Mouse (Mus musculus): ENCODE measurements around the gene Fpgs. TPM values are rescaled to one million over a fixed set of nuclear protein-coding genes. Genes with fewer than 3 reads are reported as not detected.
A peak's percentile ranks its signal among the peaks of the same experiment; 100 is the strongest.

Gene Fpgs
- polyA plus RNA-seq, 1 experiment from 2014 or later: 34.8 TPM

- no peak overlapping the region for H3K4me3 ChIP-seq
- peaks cover 76% of the 10 kb centered on the region for H3K36me3 ChIP-seq
- peaks cover 17% of the 10 kb centered on the region for H3K4me1 ChIP-seq
- no peak for DNase-seq (ENCODE audit: low spot score)
- no peaks in the 10 kb centered on the region for H3K27me3 ChIP-seq (ENCODE audit: insufficient read depth, poor library complexity, severe bottlenecking)
- 52% methylated on average over 3 of the region's 3 CpGs for WGBS
- H3K27ac ChIP-seq: no peak overlapping the region
- no peaks in the 10 kb centered on the region for H3K9me3 ChIP-seq
These were observed 4.7 kb upstream of the Fpgs start for GRCm38 (mm10) chr2:32708643-32709042.

- no peak for DNase-seq (ENCODE audit: low spot score)
- H3K4me3 ChIP-seq: no peak overlapping the region
- peaks cover 10% of the 10 kb centered on the region for H3K4me1 ChIP-seq
- no peaks in the 10 kb centered on the region for H3K9me3 ChIP-seq
- H3K27me3 ChIP-seq (ENCODE audit: insufficient read depth, poor library complexity, severe bottlenecking): no peaks in the 10 kb centered on the region
- no peak overlapping the region for H3K27ac ChIP-seq
- peaks cover 90% of the 10 kb centered on the region for H3K36me3 ChIP-seq
- WGBS: 96% methylated on average over 6 of the region's 6 CpGs
These were observed 3.0 kb upstream of the Fpgs start for GRCm38 (mm10) chr2:32706971-32707370.

- no peaks in the 10 kb centered on the region for H3K9me3 ChIP-seq
- no peak for DNase-seq (ENCODE audit: low spot score)
- no peak overlapping the region for H3K27ac ChIP-seq
- H3K4me3 ChIP-seq: no peak overlapping the region
- WGBS: 87% methylated on average over 7 of the region's 7 CpGs
- H3K4me1 ChIP-seq: peaks cover 3% of the 10 kb centered on the region; the same call in 1 of the 2 replicates
- H3K27me3 ChIP-seq (ENCODE audit: insufficient read depth, poor library complexity, severe bottlenecking): no peaks in the 10 kb centered on the region
- peaks cover 77% of the 10 kb centered on the region for H3K36me3 ChIP-seq
These were observed 1.1 kb upstream of the Fpgs start for GRCm38 (mm10) chr2:32705018-32705417.

GRCm38 (mm10) chr2:32703046-32703445 is 899 bp downstream of the Fpgs start:
- no peak overlapping the region for H3K27ac ChIP-seq
- H3K36me3 ChIP-seq: peaks cover 58% of the 10 kb centered on the region
- H3K4me3 ChIP-seq: no peak overlapping the region
- H3K27me3 ChIP-seq (ENCODE audit: insufficient read depth, poor library complexity, severe bottlenecking): no peaks in the 10 kb centered on the region
- DNase-seq (ENCODE audit: low spot score): no peak
- H3K4me1 ChIP-seq: peaks cover 3% of the 10 kb centered on the region; the same call in 1 of the 2 replicates
- no peaks in the 10 kb centered on the region for H3K9me3 ChIP-seq
- WGBS: 91% methylated on average over 8 of the region's 8 CpGs

GRCm38 (mm10) chr2:32700966-32701743 is 2.8 kb downstream of the Fpgs start:
- Histone ChIP-seq H3K9me3 (no peaks in the 10 kb centered on the region), H3K27me3 (ENCODE audit: insufficient read depth, poor library complexity, severe bottlenecking) (no peaks in the 10 kb centered on the region), H3K27ac (no peak overlapping the region), H3K4me3 (no peak overlapping the region), H3K36me3 (peaks cover 39% of the 10 kb centered on the region), H3K4me1 (no peaks in the 10 kb centered on the region)
- 77% methylated on average over 14 of the region's 14 CpGs for WGBS
- no peak for DNase-seq (ENCODE audit: low spot score)

GRCm38 (mm10) chr2:32699680-32700079 is 4.3 kb downstream of the Fpgs start:
- H3K9me3 ChIP-seq: no peaks in the 10 kb centered on the region
- no peaks in the 10 kb centered on the region for H3K27me3 ChIP-seq (ENCODE audit: insufficient read depth, poor library complexity, severe bottlenecking)
- H3K27ac ChIP-seq: no peak overlapping the region
- no peak overlapping the region for H3K4me3 ChIP-seq
- H3K4me1 ChIP-seq: no peaks in the 10 kb centered on the region; the same call in 1 of the 2 replicates
- DNase-seq (ENCODE audit: low spot score): no peak
- H3K36me3 ChIP-seq: peaks cover 25% of the 10 kb centered on the region
- 70% methylated on average over 6 of the region's 6 CpGs for WGBS

- H3K4me3 ChIP-seq: peak overlapping the region; percentile 89
- WGBS: 87% methylated on average over 12 of the region's 12 CpGs
These were observed 9.3 kb downstream of the Fpgs start for GRCm38 (mm10) chr2:32694691-32695090.

GRCm38 (mm10) chr2:32693823-32694411 is 10.0 kb downstream of the Fpgs start:
- WGBS: under 1% methylated on average over 51 of the region's 51 CpGs
- H3K4me1 ChIP-seq: peaks cover 40% of the 10 kb centered on the region
- no peaks in the 10 kb centered on the region for H3K27me3 ChIP-seq (ENCODE audit: insufficient read depth, poor library complexity, severe bottlenecking)
- no peaks in the 10 kb centered on the region for H3K9me3 ChIP-seq
- H3K4me3 ChIP-seq: peak overlapping the region; percentile 89
- peak; percentile 99 for DNase-seq (ENCODE audit: low spot score)
- H3K27ac ChIP-seq: peak overlapping the region; percentile 95
- peaks cover 16% of the 10 kb centered on the region; the same call in 1 of the 2 replicates for H3K36me3 ChIP-seq

More at GRCm38 (mm10) chr2:32694691-32695090, 9.3 kb downstream of the Fpgs start:
- Histone ChIP-seq H3K27me3 (ENCODE audit: insufficient read depth, poor library complexity, severe bottlenecking) (no peaks in the 10 kb centered on the region), H3K4me1 (peaks cover 38% of the 10 kb centered on the region), H3K36me3 (peaks cover 16% of the 10 kb centered on the region; the same call in 1 of the 2 replicates), H3K27ac (peak overlapping the region; percentile 95), H3K9me3 (no peaks in the 10 kb centered on the region)
- DNase-seq (ENCODE audit: low spot score): no peak

GRCm38 (mm10) chr2:32693282-32693681 is 10.7 kb downstream of the Fpgs start:
- peak overlapping the region; percentile 95; the same call in 1 of the 2 replicates for H3K27ac ChIP-seq

GRCm38 (mm10) chr2:32692496-32692895 is 11.4 kb downstream of the Fpgs start:
- peaks cover 24% of the 10 kb centered on the region for H3K36me3 ChIP-seq
- H3K9me3 ChIP-seq: no peaks in the 10 kb centered on the region
- H3K4me1 ChIP-seq: peaks cover 40% of the 10 kb centered on the region
- 94% methylated on average over 14 of the region's 14 CpGs for WGBS
- H3K27me3 ChIP-seq (ENCODE audit: insufficient read depth, poor library complexity, severe bottlenecking): no peaks in the 10 kb centered on the region
- no peak for DNase-seq (ENCODE audit: low spot score)
- no peak overlapping the region for H3K27ac ChIP-seq
- peak overlapping the region; percentile 89; the same call in 1 of the 2 replicates for H3K4me3 ChIP-seq

More at GRCm38 (mm10) chr2:32693282-32693681, 10.7 kb downstream of the Fpgs start:
- Histone ChIP-seq H3K4me1 (peaks cover 40% of the 10 kb centered on the region), H3K27me3 (ENCODE audit: insufficient read depth, poor library complexity, severe bottlenecking) (no peaks in the 10 kb centered on the region), H3K4me3 (peak overlapping the region; percentile 89), H3K9me3 (no peaks in the 10 kb centered on the region), H3K36me3 (peaks cover 16% of the 10 kb centered on the region; the same call in 1 of the 2 replicates)
- WGBS: 22% methylated on average over 7 of the region's 7 CpGs
- no peak for DNase-seq (ENCODE audit: low spot score)

- DNase-seq (ENCODE audit: low spot score): no peak
- Histone ChIP-seq H3K4me3 (no peak overlapping the region), H3K9me3 (no peaks in the 10 kb centered on the region), H3K27ac (no peak overlapping the region), H3K27me3 (ENCODE audit: insufficient read depth, poor library complexity, severe bottlenecking) (no peaks in the 10 kb centered on the region), H3K4me1 (peaks cover 46% of the 10 kb centered on the region), H3K36me3 (peaks cover 39% of the 10 kb centered on the region)
- 88% methylated on average over 11 of the region's 11 CpGs for WGBS
These were observed 12.9 kb downstream of the Fpgs start for GRCm38 (mm10) chr2:32691041-32691440.

- WGBS: 20% methylated on average over 5 of the region's 5 CpGs
- Histone ChIP-seq H3K36me3 (peaks cover 55% of the 10 kb centered on the region), H3K27me3 (ENCODE audit: insufficient read depth, poor library complexity, severe bottlenecking) (no peaks in the 10 kb centered on the region), H3K27ac (peak overlapping the region; percentile 44; the same call in 1 of the 2 replicates), H3K4me3 (no peak overlapping the region), H3K4me1 (peaks cover 46% of the 10 kb centered on the region), H3K9me3 (no peaks in the 10 kb centered on the region)
- DNase-seq (ENCODE audit: low spot score): peak; percentile 94
These were observed 14.5 kb downstream of the Fpgs start for GRCm38 (mm10) chr2:32689420-32689819.

GRCm38 (mm10) chr2:32687562-32687961 is 16.4 kb downstream of the Fpgs start:
- no peaks in the 10 kb centered on the region for H3K27me3 ChIP-seq (ENCODE audit: insufficient read depth, poor library complexity, severe bottlenecking)
- no peak for DNase-seq (ENCODE audit: low spot score)
- peaks cover 33% of the 10 kb centered on the region for H3K4me1 ChIP-seq
- H3K9me3 ChIP-seq: no peaks in the 10 kb centered on the region
- no peak overlapping the region for H3K4me3 ChIP-seq
- no peak overlapping the region for H3K27ac ChIP-seq
- 96% methylated on average over 8 of the region's 8 CpGs for WGBS
- H3K36me3 ChIP-seq: peaks cover 72% of the 10 kb centered on the region

Data from heart, embryonic 10.5 days (tissue).